Mouse (Mus musculus) erythroblast, embryonic 14.5 days (primary cell): ENCODE data around the gene Fam198b.
"Not testable (repeated sequence)": the region's sequence is repeated elsewhere in the genome, so short reads cannot be mapped to it uniquely, and the experiment has no call there.

Experiments
- GATA1 ChIP-seq: IDR thresholded peaks from 2 replicates; pipeline ENCODE4 v1.6.1; 2012; ENCODE audit warnings: low read length, inconsistent platforms, mixed read lengths
- TAL1 ChIP-seq: IDR thresholded peaks from 3 replicates; pipeline ENCODE4 v1.6.1; 2012; ENCODE audit warnings: low read length, inconsistent platforms, mixed read lengths

- not testable (repeated sequence) for TF ChIP-seq GATA1, TAL1
These were observed 85.2 kb downstream of the Fam198b start for GRCm38 (mm10) chr3:79969536-79969935.
